Mouse (Mus musculus) left cerebral cortex, postnatal 10 days (tissue): ENCODE results near the gene Cldn3. TPM values are rescaled to one million over a fixed set of nuclear protein-coding genes. Genes with fewer than 3 reads are reported as not detected.
A peak's percentile ranks its signal among the peaks of the same experiment; 100 is the strongest.
"Not testable (repeated sequence)": the region's sequence is repeated elsewhere in the genome, so short reads cannot be mapped to it uniquely, and the experiment has no call there.

Experiments
- DNase-seq, 2 experiments: peaks; one replicate each; pipeline ENCODE4 v3.0.0; 2021 to 2022; ENCODE audit warnings: low spot score in 2 of 2, mixed read lengths in 1 of 2; ENCODE audit errors: extremely low spot score in 1 of 2
- intact Hi-C: fragments of 180-260 bp; cut with DNase I; formaldehyde crosslinking; loops from one replicate; pipeline ENCODE4 v1.15.1; 2025
- total RNA-seq, 2 experiments: library from RNA; stranded (reverse); gene quantifications; 2 replicates each; pipeline ENCODE4 v1.2.3; 2021

The Cldn3 gene
- 1 to 10 TPM; 1.0 to 2.3 TPM for total RNA-seq

- DNase-seq: peak in 1 of 2 experiments; percentile 39
- intact Hi-C loops: no loop called here
These were observed at the start of gene Cldn3 for GRCm38 (mm10) chr5:134985633-134986297. Cldn3 (plus strand) TSS chr5:134986214.

GRCm38 (mm10) chr5:134936626-134937185 is 49.3 kb upstream of the Cldn3 start:
- no peak for DNase-seq
- intact Hi-C loops: no loop called here

GRCm38 (mm10) chr5:134939069-134939468 is 46.9 kb upstream of the Cldn3 start:
- intact Hi-C loops: no loop called here
- DNase-seq: no peak

- intact Hi-C loops, DNase-seq: not testable (repeated sequence)
These were observed 46.5 kb upstream of the Cldn3 start for GRCm38 (mm10) chr5:134939554-134939953.

GRCm38 (mm10) chr5:134941472-134942209 is 44.4 kb upstream of the Cldn3 start:
- intact Hi-C loops: no loop called here
- DNase-seq: no peak

- no peak for DNase-seq
- intact Hi-C loops: no loop called here
These were observed 43.3 kb upstream of the Cldn3 start for GRCm38 (mm10) chr5:134942740-134943139.

- no peak for DNase-seq
These were observed 41.8 kb upstream of the Cldn3 start for GRCm38 (mm10) chr5:134944179-134944578.

GRCm38 (mm10) chr5:134945266-134945959 is 40.6 kb upstream of the Cldn3 start:
- intact Hi-C loops: no loop called here
- DNase-seq: no peak

More at GRCm38 (mm10) chr5:134944179-134944578, 41.8 kb upstream of the Cldn3 start:
- intact Hi-C loops: no loop called here

GRCm38 (mm10) chr5:134946063-134946856 is 39.8 kb upstream of the Cldn3 start:
- intact Hi-C loops: no loop called here
- DNase-seq: no peak

GRCm38 (mm10) chr5:134946857-134947255 is 39.2 kb upstream of the Cldn3 start, which contains the start of gene Cldn4:
Cldn4 (minus strand) TSS chr5:134946934.
- DNase-seq: no peak
- intact Hi-C loops: no loop called here

GRCm38 (mm10) chr5:134947420-134948084 is 38.5 kb upstream of the Cldn3 start:
- intact Hi-C loops: no loop called here

GRCm38 (mm10) chr5:134948085-134948439 is 38.0 kb upstream of the Cldn3 start:
- no peak for DNase-seq
- intact Hi-C loops: no loop called here

More at GRCm38 (mm10) chr5:134947420-134948084, 38.5 kb upstream of the Cldn3 start:
- DNase-seq: no peak

GRCm38 (mm10) chr5:134951053-134951884 is 34.7 kb upstream of the Cldn3 start:
- DNase-seq: peak in 1 of 2 experiments; percentile 60
- intact Hi-C loops: no loop called here

- intact Hi-C loops: no loop called here
- no peak for DNase-seq
These were observed 30.5 kb upstream of the Cldn3 start for GRCm38 (mm10) chr5:134955491-134955890.

GRCm38 (mm10) chr5:134959114-134959513 is 26.9 kb upstream of the Cldn3 start:
- DNase-seq: no peak
- intact Hi-C loops: no loop called here

GRCm38 (mm10) chr5:134960430-134960829 is 25.6 kb upstream of the Cldn3 start:
- DNase-seq: no peak
- intact Hi-C loops: no loop called here

GRCm38 (mm10) chr5:134961519-134961918 is 24.5 kb upstream of the Cldn3 start:
- intact Hi-C loops: no loop called here

More at GRCm38 (mm10) chr5:134961519-134961918, 24.5 kb upstream of the Cldn3 start:
- DNase-seq: no peak
